Mouse (Mus musculus): Measurements from ENCODE around the gene Polr2f. TPM values are rescaled to one million over a fixed set of nuclear protein-coding genes. Genes with fewer than 3 reads are reported as not detected.

Gene Polr2f
- polyA plus RNA-seq, 1 experiment, result 436 TPM

DNA sequence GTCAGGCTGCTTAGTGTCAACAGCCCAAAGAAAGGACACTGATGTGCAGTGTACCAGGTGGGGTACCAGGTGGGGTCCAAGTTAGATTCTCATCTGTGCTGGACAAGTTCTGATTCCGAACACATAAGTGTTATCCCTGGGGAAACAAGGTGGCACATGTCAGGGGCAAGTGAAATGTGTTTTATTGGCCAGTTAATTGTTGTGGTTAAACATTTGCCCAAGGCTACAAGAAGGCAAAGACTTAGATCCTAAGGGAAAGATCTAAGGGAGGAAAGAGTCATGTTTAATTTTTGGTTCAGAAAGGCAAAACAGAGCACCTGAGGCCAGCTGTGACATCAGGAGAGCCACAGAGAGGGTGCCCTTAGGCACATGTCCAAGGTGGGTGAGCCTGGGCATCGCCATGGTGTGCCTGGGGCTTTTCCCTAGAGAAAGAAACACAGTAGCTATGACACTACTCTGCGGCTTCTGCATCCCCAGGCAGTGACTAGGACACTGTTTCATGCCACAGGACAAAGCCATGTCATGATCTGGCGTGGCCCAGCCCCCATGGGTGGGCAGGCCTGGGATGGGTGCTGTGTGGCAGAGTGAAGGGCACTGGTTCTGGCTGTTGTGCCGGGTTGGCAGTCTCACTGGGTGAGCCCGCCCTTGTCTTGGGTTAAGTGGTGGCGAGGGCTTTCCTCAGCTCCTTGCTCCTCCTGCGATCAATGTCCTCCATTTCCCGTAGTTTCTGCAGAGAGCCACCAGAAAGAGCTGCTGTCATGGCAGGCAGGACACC is 6.1 kb upstream of the Polr2f start:
- Histone ChIP-seq H3K79me2 (ENCODE audit: control insufficient read depth, insufficient read depth) (no peaks in the 10 kb centered on the region), H3K36me3 (ENCODE audit: control insufficient read depth, insufficient read depth) (peaks cover 39% of the 10 kb centered on the region), H3K79me3 (ENCODE audit: low read depth) (no peaks in the 10 kb centered on the region), H3ac (ENCODE audit: control insufficient read depth, insufficient read length, low read depth) (no peak overlapping the region), H3K27me3 (ENCODE audit: control insufficient read depth, insufficient read depth, insufficient read length) (no peaks in the 10 kb centered on the region), H3K4me3 (ENCODE audit: insufficient read depth, poor library complexity, severe bottlenecking) (no peak overlapping the region)
- no peak for TF ChIP-seq CEBPB (IDR thresholded peaks at IDR 0.05; ENCODE audit: low read depth)
- no peak for TF ChIP-seq MYOD1 (IDR thresholded peaks at IDR 0.05; ENCODE audit: control insufficient read depth, insufficient read length, low read depth)
- no peak for TF ChIP-seq USF1 (IDR thresholded peaks at IDR 0.05; ENCODE audit: low read depth)
- TF ChIP-seq MYOG (IDR thresholded peaks at IDR 0.05; ENCODE audit: control insufficient read depth, extremely low read depth, insufficient read length), result no peak
- no peak for TF ChIP-seq FOSL1 (IDR thresholded peaks at IDR 0.05; ENCODE audit: insufficient read depth, low read length, poor library complexity, severe bottlenecking)
- no peak for TF ChIP-seq MAX (IDR thresholded peaks at IDR 0.05)
- TF ChIP-seq CTCF (IDR thresholded peaks at IDR 0.05; ENCODE audit: control insufficient read depth, insufficient read depth, insufficient read length), result no peak

DNA sequence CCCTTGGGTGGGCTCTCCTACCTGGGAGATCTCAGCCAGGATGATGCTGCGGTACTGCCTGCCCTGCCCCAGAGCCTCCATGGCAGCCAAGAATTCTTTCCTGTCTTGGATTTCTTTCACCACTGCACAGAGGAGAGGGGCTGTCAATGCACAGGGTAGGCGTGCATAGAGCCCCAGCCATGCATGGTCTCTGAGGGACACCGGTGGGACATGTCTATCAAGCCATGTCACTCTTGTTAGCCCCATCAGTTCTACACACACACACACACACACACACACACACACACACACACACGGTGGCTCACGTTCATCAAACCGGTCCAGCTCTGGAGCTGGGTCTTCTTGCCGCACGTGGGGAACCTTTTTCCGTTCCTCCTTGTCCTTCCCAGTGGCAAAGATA is 5.5 kb upstream of the Polr2f start:
- Histone ChIP-seq H3ac (ENCODE audit: control insufficient read depth, insufficient read length, low read depth) (no peak overlapping the region), H3K79me3 (ENCODE audit: low read depth) (no peaks in the 10 kb centered on the region), H3K27me3 (ENCODE audit: control insufficient read depth, insufficient read depth, insufficient read length) (no peaks in the 10 kb centered on the region), H3K79me2 (ENCODE audit: control insufficient read depth, insufficient read depth) (no peaks in the 10 kb centered on the region), H3K36me3 (ENCODE audit: control insufficient read depth, insufficient read depth) (peaks cover 32% of the 10 kb centered on the region), H3K4me3 (ENCODE audit: insufficient read depth, poor library complexity, severe bottlenecking) (no peak overlapping the region)
- TF ChIP-seq MYOG (IDR thresholded peaks at IDR 0.05; ENCODE audit: control insufficient read depth, extremely low read depth, insufficient read length) (no peak), CEBPB (IDR thresholded peaks at IDR 0.05; ENCODE audit: low read depth) (no peak), USF1 (IDR thresholded peaks at IDR 0.05; ENCODE audit: low read depth) (no peak), CTCF (IDR thresholded peaks at IDR 0.05; ENCODE audit: control insufficient read depth, insufficient read depth, insufficient read length) (no peak), FOSL1 (IDR thresholded peaks at IDR 0.05; ENCODE audit: insufficient read depth, low read length, poor library complexity, severe bottlenecking) (no peak), MAX (IDR thresholded peaks at IDR 0.05) (no peak), MYOD1 (IDR thresholded peaks at IDR 0.05; ENCODE audit: control insufficient read depth, insufficient read length, low read depth) (no peak)

DNA sequence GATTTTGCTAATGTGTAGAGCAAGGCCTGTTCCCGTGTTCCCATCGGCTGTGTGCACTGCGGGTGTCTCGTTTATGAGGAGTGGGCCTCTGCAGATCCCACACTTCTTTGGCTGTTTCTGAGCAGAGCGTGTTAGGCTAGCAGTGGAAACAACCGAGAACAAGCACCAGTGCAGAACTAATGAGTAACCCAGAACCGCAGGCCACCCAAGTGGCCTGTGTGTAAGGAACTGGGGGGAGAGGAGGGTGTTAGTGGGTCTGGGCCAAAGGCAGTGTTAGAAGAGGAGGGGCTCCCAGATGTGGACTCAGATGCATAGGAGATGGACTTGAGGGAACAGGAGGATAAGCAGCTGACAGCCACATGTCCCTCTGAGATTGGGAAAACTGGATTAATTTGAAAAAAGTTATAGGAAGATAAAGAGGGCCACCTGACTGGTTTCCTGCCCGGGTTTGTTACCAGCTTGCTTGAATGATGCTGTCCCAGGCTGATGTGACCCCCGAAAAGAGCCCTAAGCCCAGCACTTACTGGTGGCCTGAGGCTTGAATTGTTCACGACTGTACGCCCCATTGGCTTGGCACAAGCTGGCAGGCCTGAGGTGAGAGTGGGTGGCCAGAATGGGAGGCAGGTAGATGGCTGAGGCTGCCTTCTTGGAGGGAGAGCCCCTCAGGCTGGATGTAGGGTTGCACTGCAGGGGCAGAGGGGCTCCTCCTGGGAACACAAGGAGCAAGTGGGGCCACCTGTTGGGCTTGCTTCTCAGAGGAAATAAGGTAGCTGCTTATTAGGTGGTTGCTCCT is 4.8 kb upstream of the Polr2f start:
- no peak overlapping the region for H3K4me3 ChIP-seq (ENCODE audit: insufficient read depth, poor library complexity, severe bottlenecking)
- TF ChIP-seq MAX (IDR thresholded peaks at IDR 0.05) (no peak), USF1 (IDR thresholded peaks at IDR 0.05; ENCODE audit: low read depth) (no peak), MYOG (IDR thresholded peaks at IDR 0.05; ENCODE audit: control insufficient read depth, extremely low read depth, insufficient read length) (no peak), FOSL1 (IDR thresholded peaks at IDR 0.05; ENCODE audit: insufficient read depth, low read length, poor library complexity, severe bottlenecking) (no peak), CTCF (IDR thresholded peaks at IDR 0.05; ENCODE audit: control insufficient read depth, insufficient read depth, insufficient read length) (no peak), MYOD1 (IDR thresholded peaks at IDR 0.05; ENCODE audit: control insufficient read depth, insufficient read length, low read depth) (no peak), CEBPB (IDR thresholded peaks at IDR 0.05; ENCODE audit: low read depth) (no peak)
- H3K79me2 ChIP-seq (ENCODE audit: control insufficient read depth, insufficient read depth), result no peaks in the 10 kb centered on the region
- peaks cover 27% of the 10 kb centered on the region for H3K36me3 ChIP-seq (ENCODE audit: control insufficient read depth, insufficient read depth)
- H3K27me3 ChIP-seq (ENCODE audit: control insufficient read depth, insufficient read depth, insufficient read length), result no peaks in the 10 kb centered on the region
- no peaks in the 10 kb centered on the region for H3K79me3 ChIP-seq (ENCODE audit: low read depth)
- no peak overlapping the region for H3ac ChIP-seq (ENCODE audit: control insufficient read depth, insufficient read length, low read depth)

DNA sequence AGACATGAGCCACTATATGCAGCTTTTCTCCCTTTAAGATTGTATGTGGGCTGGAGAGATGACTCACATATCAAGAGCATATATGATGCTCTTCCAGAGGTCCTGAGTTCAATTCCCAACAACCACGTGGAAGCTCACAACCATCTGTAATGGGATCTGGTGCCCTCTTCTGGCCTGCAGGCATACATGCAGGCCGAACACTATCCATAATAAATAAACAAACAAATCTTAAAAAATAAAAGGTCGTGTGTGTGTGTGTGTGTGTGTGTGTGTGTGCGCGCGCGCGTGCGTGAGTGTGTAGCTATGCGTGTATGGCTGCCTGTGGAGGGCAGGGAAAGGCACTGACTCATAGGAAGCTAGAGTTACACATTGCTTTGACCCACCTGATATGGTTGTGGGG is 1.2 kb upstream of the Polr2f start:
- peaks cover 23% of the 10 kb centered on the region for H3K79me3 ChIP-seq (ENCODE audit: low read depth)
- H3K79me2 ChIP-seq (ENCODE audit: control insufficient read depth, insufficient read depth), result peaks cover 33% of the 10 kb centered on the region
- peaks cover 8% of the 10 kb centered on the region for H3K36me3 ChIP-seq (ENCODE audit: control insufficient read depth, insufficient read depth)
- no peak for TF ChIP-seq FOSL1 (IDR thresholded peaks at IDR 0.05; ENCODE audit: insufficient read depth, low read length, poor library complexity, severe bottlenecking)
- no peak for TF ChIP-seq CEBPB (IDR thresholded peaks at IDR 0.05; ENCODE audit: low read depth)
- TF ChIP-seq MYOG (IDR thresholded peaks at IDR 0.05; ENCODE audit: control insufficient read depth, extremely low read depth, insufficient read length), result no peak
- TF ChIP-seq CTCF (IDR thresholded peaks at IDR 0.05; ENCODE audit: control insufficient read depth, insufficient read depth, insufficient read length), result no peak
- TF ChIP-seq USF1 (IDR thresholded peaks at IDR 0.05; ENCODE audit: low read depth), result no peak
- no peak for TF ChIP-seq MYOD1 (IDR thresholded peaks at IDR 0.05; ENCODE audit: control insufficient read depth, insufficient read length, low read depth)
- no peaks in the 10 kb centered on the region for H3K27me3 ChIP-seq (ENCODE audit: control insufficient read depth, insufficient read depth, insufficient read length)
- H3K4me3 ChIP-seq (ENCODE audit: insufficient read depth, poor library complexity, severe bottlenecking), result no peak overlapping the region
- no peak overlapping the region for H3ac ChIP-seq (ENCODE audit: control insufficient read depth, insufficient read length, low read depth)

DNA sequence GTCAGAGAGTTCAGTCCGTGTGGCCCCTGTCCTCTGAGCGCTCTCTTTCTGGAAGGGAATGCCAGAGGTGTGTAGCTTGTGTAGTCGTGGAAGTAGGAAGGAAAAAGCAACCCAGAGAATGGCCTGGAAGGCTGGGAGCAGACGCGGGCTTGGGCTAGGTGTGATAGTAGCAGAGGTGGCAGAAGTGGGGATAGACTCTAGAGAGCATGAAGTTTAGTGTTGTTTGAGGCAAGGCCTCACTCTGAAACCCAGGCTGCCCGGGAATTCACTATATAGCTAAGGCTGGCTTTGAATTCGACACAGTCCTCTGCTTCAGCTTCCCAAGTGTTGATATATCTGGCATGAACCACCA is 733 bp downstream of the Polr2f start:
- TF ChIP-seq CTCF (IDR thresholded peaks at IDR 0.05; ENCODE audit: control insufficient read depth, insufficient read depth, insufficient read length) (no peak), MYOD1 (IDR thresholded peaks at IDR 0.05; ENCODE audit: control insufficient read depth, insufficient read length, low read depth) (no peak), MYOG (IDR thresholded peaks at IDR 0.05; ENCODE audit: control insufficient read depth, extremely low read depth, insufficient read length) (no peak), CEBPB (IDR thresholded peaks at IDR 0.05; ENCODE audit: low read depth) (no peak), FOSL1 (IDR thresholded peaks at IDR 0.05; ENCODE audit: insufficient read depth, low read length, poor library complexity, severe bottlenecking) (no peak), USF1 (IDR thresholded peaks at IDR 0.05; ENCODE audit: low read depth) (no peak), MAX (IDR thresholded peaks at IDR 0.05) (no peak)
- no peaks in the 10 kb centered on the region for H3K27me3 ChIP-seq (ENCODE audit: control insufficient read depth, insufficient read depth, insufficient read length)
- peaks cover 18% of the 10 kb centered on the region for H3K36me3 ChIP-seq (ENCODE audit: control insufficient read depth, insufficient read depth)

More for the DNA sequence above, 733 bp downstream of the Polr2f start:
- Histone ChIP-seq H3K79me3 (ENCODE audit: low read depth) (peaks cover 23% of the 10 kb centered on the region), H3K4me3 (ENCODE audit: insufficient read depth, poor library complexity, severe bottlenecking) (peak overlapping the region; percentile 94), H3ac (ENCODE audit: control insufficient read depth, insufficient read length, low read depth) (peak overlapping the region; percentile 82), H3K79me2 (ENCODE audit: control insufficient read depth, insufficient read depth) (peaks cover 34% of the 10 kb centered on the region)
